Mouse (Mus musculus) layer of hippocampus, postnatal 36 days (tissue): ENCODE measurements around the gene Gas2. TPM values are rescaled to one million over a fixed set of nuclear protein-coding genes. Genes with fewer than 3 reads are reported as not detected.

Experiments used
- DNase-seq, 2 experiments: peaks; one replicate each; pipeline ENCODE4 v3.0.0; 2022
- total RNA-seq, 2 experiments: library from RNA; stranded (reverse); gene quantifications; 2 replicates each; pipeline ENCODE4 v1.2.3; 2021

Gas2 gene
- total RNA-seq, 2 experiments from 2014 or later = 21.3 to 28.7 TPM

DNA sequence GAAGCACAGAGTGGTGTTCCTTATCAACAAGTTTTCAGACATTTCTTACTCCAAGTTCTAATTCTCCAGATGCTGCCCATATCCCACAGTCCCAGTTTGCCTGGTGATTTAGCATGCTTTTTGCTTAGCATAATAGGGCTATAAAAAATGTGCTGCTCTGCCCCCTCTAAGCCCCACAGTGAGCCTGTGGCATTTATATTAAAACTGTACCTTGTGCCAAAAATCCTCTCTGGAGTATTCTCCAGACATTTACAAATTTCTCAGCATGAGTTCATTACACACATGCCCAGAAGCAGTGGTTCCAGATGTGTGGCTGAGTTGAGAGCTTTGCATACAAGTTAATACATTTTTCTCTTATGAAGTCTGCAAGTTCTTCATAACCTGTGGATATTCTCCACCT lies 107.6 kb downstream of the Gas2 start:
- no peak for DNase-seq

DNA sequence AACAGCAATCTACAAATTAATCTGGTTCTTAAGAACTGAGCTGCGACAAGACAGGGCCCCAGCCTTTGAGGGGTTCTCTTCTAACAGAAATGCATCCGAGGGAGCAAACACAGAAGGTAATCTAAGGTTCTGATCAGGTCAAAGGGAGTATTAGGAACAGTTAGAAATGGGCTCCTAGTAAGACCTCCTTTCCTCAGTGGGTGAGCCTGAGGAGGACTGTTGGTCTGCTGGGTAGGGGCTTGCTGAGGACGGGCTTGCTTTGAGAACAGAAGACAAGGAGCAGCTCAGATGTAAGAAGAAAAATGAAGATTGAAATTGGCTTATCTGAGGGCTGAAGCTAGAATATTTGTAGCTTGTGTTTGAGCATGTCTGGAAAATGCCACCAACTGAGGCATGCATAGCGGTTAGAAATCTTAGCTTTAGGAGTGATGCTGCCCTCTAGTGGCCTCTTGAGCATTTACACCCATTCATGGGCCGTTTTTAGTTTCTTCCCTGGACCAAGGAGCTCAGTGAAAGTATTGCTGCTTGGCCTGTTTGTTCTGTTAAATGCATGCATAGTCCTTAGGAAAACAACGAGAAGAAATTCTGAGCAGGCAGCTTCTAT lies 110.5 kb downstream of the Gas2 start:
- peak; percentile 19 to 50 for DNase-seq

DNA sequence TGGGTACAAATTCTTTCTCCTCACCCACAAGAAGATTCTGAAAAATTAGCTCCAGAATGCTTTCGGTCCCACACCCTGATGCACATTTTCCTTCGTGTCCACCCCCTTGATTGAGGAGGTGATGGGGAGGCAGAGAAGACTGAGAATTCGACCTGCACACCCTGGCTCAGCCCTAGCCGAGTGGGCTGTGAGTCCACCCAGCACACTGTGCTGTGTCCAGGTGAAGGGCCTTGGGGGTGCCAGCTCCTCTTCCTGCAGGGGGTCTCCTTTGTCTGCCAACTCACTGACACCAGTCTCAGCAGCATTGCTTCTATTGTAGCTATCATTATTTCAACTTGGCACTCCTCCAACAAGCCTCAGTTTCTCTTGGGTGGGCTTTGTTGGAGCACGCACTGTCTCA lies 111.3 kb downstream of the Gas2 start:
- no peak for DNase-seq

DNA sequence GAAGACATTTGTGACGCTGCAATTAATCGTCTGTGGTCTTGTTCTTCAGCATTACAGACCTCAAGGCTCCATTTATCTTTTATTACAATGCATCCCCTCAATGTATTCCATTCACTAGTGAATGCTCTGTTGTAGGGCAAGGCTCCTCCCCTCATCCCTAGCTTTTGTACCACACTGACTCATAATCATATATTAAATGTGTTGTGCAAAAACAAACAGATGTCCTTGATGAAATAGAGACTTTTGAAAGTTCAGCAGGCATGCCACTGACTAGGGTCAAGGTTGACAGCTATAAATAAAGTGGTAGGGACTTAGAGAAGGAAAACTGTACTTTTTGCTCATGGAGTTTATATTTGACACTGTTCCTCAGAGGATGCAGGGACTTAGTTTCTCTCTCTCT lies 111.7 kb downstream of the Gas2 start:
- no peak for DNase-seq

DNA sequence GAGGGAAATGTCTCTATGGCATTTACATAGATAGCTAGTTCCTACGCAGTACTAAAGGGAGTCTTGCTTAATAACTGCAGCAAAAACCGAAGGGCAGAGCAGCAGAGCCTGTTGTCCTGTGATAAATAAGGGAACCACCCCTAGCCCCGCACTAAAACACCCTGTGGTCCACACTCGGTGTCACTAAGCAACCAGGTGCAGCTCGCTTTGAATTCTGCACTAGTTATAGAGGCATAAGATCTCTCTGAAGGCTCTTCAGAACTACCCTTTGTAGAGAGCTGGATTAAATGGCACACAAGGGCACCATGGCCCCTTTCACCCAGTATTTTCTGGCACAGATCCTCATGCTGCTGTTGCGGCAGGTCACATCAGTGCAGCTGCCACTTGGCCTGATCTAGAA lies 113.4 kb downstream of the Gas2 start:
- DNase-seq = no peak

DNA sequence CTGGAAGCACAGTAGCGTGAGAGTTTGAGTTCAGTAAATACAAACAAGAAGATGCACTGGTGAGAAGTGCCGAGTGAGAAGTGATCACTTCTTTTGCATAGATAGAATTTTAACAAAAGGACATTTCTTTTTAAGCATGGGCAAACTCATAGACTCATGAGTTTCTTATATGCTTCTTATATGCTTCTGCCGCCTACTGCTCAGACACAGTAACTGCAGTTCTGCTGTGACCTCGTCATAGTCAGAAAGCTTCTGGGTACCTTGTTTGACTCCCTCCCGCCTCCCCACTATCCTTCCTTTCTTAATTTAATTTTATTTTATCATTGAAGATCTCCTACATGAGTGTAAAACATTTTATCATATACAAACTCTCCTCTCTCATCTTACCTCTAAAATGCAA lies 117.5 kb downstream of the Gas2 start:
- DNase-seq = no peak

DNA sequence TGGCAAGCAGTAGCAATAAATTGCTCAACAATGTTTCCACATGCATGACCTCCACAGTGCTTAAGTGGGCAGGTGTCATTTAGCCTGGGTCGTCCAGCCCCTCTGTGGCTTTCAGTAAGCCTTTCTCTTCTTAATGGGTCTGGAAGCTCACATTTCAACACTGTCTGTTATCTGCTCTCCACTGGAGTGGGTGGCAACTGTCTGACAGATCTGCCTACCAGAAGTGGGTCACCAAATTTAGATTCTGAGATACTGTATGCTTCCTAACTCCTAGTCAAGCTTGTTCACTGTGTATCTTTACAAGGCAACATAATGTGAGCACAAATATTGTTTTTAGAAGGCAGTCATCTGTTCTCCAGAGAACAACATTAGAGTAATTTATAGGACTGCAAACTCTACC lies 120.5 kb downstream of the Gas2 start:
- DNase-seq = peak in 1 of 2 experiments; percentile 23

DNA sequence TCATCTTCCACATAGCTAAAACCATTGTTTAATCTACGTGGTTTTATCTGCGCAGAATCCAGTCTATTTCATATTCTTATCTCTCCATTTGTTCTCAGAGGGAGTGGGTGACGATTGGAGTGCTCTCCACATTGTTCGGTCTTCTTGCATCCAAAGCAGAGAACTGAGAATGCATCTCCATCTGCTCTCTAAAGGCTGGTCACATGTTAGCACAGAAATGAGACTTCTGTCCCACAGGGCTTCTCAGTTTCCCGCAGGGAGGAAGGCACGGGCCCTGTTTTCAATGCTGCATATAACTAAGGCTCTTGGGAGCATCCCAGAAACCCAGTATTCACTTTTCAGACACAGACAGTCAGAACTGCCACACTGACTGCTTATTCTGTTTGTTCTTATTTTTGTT lies 123.9 kb downstream of the Gas2 start:
- peak in 1 of 2 experiments; percentile 11 for DNase-seq

DNA sequence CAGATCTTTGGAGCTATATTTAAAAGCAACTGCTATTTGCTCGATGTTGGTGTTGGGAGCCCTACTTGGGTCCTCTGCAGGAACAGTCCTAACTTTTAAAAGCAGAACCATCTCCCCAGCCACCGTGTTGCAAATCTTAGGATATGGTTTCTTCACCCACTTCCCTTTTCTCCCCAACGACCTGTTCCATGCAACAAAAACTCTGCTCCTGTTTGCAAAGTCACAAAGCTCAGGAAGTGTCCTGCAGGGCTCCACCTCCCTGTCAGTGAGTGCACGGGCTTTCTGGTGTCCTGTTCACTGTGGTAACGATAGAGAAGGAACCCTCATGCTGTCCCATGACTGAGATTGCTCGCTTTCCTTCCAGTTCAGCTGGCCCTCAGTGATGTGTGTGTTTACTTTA lies 125.1 kb downstream of the Gas2 start:
- no peak for DNase-seq

DNA sequence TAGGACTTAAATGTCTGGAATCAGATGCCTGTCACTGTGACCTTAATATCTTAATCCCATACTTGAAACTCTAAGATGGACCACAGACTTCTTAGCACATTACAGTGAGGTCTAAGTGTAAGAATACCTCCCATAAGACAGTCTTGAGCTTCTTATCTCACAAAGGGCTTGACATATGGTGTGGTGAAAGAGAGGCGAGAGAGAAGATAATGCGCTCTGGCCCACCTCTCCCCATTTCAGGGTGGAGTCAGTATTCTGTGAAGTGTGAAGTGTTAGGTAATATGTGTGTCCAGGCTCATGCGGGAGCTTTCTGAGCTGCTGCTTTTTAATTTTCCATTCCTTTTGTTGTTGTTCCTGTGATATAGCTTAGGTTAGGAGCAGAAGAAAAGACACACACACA lies 129.2 kb downstream of the Gas2 start:
- DNase-seq = no peak

DNA sequence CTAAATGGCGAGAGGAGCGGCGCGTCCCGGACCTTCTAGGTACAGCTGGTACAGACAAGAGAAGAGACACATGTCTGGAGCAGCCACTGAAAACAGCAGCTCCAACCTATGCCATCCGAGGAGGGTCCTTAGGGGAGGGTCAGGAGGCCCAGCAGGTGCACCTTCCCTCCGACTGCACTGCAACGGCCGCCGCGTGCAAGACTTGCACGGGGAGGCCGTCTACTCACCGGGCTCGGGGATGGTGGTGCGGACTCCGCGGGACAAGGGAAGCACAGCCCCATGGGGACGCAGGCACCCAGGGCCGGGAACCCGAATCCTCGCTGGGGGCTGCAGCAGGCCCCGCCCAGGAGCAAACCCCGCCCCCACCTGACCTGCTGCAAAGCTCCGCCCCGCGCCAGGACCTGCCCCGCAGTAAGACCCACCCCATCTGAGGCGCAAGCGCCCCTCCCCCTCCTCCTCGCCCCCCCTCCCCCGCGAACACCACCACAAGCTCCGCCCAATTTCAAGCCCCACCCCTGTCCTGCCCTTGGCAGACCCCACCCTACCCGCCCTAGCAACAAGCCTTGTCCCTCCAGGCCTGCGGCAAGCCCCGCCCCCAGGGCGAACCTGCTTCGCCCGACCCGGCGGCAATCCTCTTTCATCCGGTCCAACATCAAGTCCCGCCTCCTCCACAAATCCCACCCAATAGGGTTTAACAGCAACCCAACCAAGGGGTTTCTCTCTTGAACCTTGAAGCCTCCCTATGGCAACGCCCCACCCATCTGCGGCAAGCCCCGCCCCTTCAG lies 143.9 kb downstream of the Gas2 start, which contains the start of gene Svip:
TSS of gene Svip (minus strand) at position 508 of the 785 bp plus-strand sequence.
- DNase-seq = peak; percentile 91

DNA sequence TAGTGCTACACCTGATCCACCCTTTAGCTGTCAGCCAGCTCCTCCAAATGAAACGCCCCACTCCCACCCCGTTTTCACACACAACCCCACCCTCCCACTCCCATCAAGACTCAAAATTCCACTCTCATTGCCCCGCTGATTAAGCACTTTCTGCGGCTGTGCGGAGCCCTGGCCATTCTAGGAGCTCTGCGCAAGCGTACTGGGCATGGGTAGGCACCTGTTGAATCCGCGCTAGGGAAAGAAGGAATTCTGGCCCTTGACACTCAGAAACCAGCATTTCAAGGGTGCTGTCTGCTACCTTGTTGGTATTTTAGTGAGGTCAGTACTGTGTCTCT lies 144.4 kb downstream of the Gas2 start:
- DNase-seq = no peak

DNA sequence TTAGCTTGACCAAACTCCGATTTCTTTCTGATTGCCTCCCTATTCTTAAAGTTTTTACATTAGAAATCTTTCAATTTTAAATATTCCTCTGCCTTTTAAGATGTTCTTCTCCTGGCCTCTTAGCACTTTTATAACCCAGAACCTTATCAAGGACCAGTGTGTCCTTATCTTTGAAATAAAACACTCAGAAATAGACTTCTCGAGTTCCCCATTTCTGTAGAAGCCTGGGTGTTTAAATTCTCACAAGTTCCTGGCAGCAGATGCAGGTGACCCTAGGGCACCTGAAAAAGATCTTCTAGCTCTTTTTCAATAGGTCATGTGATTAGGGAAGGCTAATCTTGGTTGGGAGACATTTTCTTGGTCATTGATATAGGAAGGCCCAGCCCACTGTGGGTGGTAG lies 145.3 kb downstream of the Gas2 start:
- no peak for DNase-seq

DNA sequence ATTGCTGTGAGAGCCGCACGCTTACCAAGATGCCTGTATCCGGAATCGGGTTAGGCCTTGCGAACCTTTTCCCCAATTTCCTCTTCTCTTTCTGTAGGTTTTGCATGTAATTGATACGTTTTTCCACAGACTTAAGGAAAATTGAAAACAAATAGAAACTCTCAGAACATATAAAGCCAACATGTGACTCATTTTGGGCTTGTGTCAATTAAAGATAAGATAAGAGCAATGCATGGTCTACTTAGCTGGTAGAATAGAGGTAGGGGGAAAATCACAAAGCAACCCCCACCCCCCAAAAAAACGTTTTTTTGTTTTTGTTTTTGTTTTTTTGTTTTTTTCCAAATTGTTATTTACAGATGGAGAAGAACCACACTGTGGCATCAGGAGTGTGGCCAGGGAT lies 151.6 kb downstream of the Gas2 start:
- DNase-seq = no peak

DNA sequence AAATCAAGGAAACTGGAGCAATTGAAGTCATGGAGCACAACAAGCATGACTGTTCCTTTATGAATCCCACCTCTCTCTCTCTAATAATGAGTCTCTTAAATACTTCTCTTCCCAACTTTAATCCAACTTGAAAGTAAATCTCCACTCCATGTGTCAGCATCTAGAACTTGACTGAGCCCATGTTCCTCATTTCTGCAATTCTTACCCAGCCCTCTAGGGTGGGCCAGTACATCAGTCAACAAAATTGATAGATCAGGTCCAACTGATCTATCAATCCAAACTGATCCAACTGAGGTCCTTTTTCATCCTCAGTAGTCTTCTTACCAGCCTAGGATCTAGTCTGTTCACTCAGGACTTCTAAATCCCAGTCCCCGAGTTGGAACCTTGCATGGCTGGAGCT lies 153.4 kb downstream of the Gas2 start:
- DNase-seq = no peak

DNA sequence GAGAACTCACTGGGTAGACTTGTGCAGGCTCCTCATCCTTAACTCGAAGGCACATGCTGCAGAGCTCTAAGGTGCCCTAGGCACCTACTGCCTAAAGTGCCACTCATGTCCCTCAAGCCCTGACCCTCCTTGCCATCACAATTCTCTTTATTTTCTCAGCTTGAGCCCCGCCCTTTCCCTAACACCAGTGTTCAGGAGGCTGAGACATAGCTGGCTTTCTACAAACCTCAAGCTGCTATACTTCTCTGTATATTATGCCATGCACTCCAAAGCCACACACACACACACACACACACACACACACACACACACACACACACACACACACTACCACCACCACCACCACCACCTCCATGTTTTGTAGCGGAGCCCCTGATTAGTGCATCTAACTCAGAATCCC lies 153.8 kb downstream of the Gas2 start, which contains the start of gene 1700015G11Rik:
TSS of gene 1700015G11Rik (minus strand) at position 101 of the 400 bp plus-strand sequence.
- DNase-seq = no peak

DNA sequence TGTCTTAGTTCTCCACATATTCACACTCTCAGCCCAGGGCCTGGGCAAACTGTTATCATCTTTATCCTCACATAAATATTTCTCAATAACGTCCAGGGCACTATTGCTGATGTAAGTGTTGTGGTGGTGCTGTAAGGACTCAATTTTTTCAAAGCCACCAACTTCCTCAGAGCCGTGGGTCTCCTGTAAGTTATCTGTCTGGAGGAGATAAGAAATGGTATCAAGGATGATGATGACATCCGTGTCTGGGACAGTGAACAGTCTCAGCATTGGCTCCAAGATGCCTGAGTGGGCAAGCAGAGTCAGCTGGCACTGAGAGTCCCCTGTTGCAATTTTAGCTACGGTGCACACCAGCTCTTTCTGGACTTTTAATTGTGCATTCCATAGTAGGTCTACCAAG lies 160.2 kb downstream of the Gas2 start:
- DNase-seq = no peak

DNA sequence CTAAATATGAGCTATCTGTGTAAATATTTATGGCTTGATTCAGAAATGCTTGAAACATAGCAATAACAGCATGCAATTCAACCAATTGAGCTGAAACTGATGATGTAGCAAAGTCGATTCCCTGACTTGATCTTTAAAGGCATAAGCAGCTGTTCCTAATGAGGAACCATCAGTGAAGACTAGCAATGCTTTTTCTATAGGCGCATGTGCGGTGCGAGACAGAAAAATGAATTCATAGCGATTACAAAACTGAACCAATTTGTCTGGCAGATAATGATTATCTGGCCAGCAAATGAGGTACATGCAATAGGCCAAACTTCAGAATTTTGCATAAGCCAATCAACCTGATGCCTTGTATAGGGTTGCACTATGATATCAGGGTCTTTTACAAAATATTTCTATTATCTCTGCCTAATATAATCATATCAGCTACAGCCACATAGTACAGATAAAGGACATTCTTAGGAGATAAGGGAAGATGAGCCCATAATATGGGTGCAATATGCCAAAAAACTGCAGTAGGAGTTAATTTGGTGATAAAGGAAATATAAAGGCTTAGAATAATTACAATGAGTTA lies 162.3 kb downstream of the Gas2 start:
- no peak for DNase-seq

DNA sequence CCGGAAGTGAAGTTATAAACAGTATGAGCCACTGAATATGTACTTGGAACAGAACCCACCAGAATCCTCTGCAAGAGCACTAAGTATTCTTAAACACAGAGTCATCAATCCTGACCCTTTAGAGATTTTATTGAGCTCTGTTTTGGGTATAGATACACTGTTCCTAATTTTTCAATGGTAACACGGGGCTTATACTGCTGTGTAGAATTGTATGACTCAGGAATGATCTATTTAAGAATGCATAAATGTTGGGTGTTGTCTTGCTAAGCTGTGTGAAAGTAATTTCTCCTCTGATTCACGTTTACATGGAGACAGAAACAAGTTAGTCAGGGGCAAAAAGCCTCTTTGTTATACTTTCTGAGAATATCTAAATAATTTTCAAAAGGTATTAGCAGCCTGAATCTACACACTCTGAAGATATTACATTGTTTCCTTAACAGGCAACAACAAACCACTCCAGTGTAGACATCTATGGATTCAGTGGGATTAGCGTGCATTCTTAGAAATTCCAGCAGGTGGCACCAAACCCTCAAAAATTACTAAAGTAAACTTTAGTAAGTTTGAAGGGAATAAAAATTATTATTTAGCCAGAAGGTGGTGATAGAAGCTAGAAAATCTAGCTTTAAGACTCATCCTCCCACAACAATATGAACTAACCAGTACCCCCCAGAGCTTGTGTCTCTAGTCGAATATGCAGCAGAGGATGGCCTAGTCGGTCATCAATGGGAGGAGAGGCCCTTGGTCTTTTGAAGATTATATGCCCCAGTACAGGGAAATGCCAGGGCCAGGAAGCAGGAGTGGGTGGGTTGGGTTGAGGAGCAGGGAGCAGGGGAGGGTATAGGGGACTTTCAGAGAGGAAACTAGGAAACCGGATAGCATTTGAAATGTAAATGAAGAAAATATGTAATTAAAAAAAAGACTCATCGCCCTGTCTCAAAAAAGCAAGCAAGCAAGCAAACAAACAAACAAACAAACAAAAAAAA lies 176.1 kb downstream of the Gas2 start:
- DNase-seq = peak in 1 of 2 experiments; percentile 5
